Mouse (Mus musculus) embryo, embryonic 10.5 days (tissue): Measurements from ENCODE around the gene Actn4.

Experiments used
- DNase-seq: peaks from one replicate; pipeline ENCODE4 v3.0.0-alpha.2; 2015; ENCODE audit warnings: low spot score

Gene Actn4

DNA sequence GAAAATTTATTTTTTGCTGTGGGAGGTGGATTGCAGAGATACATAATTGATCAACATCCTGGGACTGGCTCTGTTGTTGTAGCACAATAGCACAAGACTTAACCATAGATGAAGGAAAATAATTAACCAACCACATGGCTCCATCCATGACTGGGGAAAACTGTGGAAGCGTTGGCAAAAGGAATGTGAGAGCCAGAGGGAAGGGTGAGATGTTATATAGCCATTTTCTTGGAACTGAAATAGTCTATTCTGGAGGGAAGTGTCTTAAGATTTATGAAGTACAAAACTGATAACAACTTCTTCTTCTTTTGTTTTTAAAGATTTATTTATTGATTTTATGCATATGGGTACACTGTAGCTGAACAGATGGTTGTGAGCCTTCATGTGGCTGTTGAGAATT is 114.9 kb downstream of the Actn4 start:
- no peak for DNase-seq
